Mouse (Mus musculus): Measurements from ENCODE around the gene Nelfb.

DNA sequence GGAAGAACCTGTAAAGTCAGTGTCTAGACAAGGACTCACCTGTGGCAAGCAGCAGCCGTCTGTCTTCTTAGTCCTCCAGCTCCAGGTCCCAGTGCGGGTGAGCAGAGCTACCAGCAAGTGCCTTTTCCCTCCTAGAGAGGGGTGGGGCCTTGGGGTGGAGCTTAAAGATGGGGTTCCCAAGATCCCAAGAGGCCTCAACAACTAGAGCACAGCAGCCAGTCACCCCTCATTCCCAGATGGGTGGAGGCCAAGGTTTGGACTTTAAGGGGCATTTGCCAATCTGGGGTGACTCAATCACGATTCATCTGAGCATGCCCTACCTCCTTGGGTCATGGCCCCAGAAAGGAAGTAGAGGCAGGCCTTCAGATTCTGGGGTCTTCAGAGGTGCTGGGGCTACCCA, 28.5 kb upstream of the Nelfb start:
- TF ChIP-seq GATA1 (IDR thresholded peaks at IDR 0.05; ENCODE audit: borderline replicate concordance, low read length), result no peak
- no peak for TF ChIP-seq FLI1 (IDR thresholded peaks at IDR 0.05; ENCODE audit: low read length)
